Mouse (Mus musculus) mouse trophoblast stem cell (cell line): Measurements from ENCODE around the gene Ppm1h.

Source experiments
- in situ Hi-C, 2 experiments: fragments of 300-500 bp; cut with MseI, MboI; formaldehyde crosslinking; loops; 2 replicates in 1 of 2; 3 replicates in 1 of 2; pipeline ENCODE4 v1.15.1; 2025

Gene Ppm1h

DNA sequence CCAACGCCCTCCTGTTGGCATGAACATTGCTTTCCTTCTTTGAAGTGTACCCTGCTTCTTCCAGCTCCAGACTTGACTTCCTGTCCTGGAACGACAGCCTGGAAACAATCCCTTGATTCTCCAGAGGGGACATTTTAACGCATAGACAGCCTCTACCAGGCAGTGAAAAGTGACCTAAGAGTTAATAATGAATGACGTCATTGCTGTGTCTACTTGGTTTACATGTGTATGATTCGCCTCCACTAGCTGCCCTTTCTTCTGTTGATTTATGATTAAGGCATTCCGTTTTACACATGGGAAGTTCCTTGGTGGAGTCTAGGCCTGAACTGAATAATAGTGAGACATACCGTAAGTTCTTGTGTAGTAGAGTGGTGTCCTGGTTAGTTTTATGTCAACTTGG, 287.9 kb downstream of the Ppm1h start:
- in situ Hi-C loops = no loop called here

DNA sequence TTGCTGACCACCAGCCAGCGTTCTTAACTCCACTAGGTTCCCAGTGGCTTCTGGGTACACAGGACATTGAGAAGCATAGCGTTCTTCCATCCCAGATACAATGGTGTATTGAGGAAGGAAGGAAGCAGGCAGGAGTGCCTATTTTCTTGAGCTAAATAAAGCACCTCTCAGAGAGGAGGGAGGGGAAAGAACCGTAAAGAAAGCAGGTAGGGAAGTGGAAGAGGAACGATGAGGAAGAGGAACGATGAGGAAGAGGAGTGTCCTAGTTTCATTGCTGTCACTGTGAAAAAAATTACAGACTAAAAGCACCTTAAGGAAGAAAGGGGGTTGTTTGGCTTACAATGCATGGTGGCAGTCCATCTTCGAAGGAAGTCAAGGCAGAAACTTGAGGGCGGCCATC, 291.6 kb downstream of the Ppm1h start:
- in situ Hi-C loops = no loop called here

DNA sequence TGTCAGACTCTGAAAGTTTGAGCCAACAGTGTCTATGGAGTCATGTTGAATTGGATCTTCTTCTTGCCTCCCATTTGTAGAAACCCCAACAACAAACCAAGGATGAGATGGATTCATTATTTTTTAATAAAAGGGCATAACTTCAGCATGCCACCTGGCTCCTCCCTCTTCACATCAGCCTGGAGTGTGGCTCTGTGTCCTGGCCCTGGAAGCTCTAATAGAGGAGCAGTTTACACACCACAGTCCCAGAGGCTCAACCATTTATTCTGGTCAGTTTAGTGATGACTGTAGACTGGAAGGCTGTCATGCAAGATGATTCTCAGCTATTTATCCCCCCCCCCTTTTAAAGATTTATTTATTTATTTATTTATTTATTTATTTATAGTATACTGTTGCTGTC, 294.7 kb downstream of the Ppm1h start:
- in situ Hi-C loops = no loop called here

DNA sequence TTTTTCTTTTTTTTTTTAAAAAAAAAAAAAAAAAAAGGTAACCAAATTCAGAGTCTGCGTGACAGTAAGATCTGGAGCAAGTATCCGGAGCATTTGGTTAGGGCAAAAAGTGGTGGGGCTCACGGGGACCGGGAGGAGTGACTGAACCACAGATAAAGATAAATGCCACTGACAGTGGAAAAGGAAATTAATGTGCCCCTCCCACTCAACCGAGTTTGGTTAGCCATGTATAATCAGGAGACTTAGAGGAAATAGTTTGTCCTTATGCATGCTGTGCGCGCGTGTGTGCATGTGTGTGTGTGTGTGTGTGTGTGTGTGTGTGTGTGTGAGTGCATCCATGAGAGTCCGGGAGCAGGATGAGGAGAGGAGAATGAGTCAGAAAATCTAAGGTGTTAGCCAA, 297.5 kb downstream of the Ppm1h start:
- in situ Hi-C loops = no loop called here

DNA sequence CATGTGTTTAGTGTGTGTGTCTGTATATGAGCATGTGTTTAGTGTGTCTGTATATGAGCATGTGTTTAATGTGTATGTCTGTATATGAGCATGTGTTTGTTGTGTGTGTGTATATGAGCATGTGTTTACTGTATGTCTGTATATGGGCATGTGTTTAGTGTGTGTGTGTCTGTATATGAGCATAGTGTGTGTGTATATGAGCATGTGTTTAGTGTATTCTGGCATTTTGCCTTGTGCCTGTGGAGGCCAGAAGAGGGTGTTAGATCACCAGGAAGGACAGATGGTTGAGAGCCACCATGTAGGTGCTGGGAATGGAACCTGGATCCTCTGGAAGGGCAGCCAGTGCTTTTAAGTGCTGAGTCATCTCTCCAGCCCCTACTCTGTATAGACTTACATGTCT, 300.8 kb downstream of the Ppm1h start:
- in situ Hi-C loops = no loop called here

DNA sequence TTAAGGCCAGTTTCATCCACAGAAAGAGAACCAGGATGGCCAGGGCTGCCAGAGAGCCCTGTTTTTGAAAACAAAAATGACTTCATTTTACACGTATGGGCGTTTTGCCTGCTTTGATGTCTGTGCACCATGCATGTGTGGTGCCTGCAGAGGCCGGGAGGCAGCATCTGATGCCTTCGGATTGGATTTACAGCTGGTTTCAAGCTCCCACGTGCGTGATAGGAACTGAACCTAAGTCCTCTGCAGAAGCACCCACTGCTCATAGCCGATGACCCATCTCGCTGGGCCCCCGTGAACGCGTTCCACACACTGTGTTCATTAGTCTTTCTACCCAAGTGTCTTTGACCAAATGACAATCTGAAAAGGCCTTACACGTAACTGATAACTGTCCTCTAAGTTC, 301.6 kb downstream of the Ppm1h start:
- in situ Hi-C loops = no loop called here

DNA sequence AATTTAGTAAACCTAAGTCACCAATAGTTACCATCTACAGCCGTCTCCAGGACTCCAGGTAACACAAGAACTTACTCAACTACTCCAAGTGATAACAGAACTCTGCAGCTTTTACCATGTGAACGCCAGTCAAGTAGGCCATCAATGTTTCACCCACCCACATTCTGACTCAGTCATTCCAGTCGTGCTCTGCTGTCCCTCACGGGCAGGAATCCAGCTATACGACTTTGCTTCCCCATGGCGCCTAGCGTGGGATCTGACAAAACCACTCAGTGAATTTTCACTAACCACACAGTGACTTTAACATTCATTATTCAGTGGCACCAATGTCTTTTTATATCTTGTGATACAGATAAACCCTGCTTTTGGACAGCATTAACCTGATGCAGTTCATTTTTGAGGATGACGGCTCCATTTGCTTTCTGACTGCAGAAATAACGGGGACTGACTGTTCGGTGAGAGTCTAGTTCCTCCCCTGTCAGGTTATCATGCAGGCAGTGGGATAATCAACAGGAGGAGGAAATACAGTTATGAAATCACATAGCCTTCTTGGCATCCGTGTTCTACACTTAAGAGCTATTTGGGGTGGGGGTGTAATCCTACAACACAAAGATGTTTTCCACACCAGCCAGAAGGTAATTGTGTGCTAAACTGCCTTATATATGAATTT, 304.5 kb downstream of the Ppm1h start:
- in situ Hi-C loops = no loop called here

DNA sequence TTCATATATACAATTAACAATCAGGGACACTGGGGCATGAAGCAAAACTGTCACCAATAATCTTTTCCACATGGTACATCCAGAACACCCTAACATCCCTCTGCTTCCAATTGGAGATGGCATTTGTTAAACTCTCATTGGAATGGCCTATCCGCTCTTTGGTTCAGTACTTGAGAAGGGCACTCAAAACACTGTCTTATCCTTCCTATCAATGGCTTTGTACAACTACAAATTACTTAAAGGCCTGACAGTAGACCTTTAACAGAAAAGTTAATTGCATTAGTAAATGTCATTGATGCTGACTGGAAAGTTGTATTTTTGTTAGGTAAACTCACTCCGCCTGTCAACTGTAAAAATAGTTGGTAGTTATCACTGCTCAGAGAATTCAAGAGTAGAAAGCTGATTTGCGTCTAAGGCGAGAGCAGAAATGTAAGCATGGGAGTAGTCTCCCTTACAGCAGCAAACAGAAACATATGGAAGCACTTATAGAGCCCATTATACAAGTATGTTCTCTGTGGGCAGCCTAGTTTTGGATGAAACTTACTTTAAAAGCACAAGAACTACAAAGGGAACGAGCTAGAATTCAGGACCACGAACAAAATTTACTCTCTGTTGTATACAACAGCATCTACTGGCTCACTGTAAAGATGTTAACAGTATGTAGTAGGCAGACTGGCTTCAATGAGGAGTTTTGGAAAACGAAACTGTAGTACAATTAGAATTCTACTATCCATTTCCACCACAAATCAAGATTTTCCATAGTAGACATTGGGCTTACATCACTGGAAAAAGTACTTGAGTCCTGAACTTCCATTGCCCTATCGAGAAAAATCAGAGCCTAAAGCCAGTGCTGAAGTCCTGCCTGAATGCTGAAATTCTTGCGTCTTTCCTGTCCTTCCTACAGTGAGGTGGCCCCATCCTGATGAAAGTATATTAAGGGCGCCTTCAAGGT, 305.3 kb downstream of the Ppm1h start:
- in situ Hi-C loops = no loop called here

DNA sequence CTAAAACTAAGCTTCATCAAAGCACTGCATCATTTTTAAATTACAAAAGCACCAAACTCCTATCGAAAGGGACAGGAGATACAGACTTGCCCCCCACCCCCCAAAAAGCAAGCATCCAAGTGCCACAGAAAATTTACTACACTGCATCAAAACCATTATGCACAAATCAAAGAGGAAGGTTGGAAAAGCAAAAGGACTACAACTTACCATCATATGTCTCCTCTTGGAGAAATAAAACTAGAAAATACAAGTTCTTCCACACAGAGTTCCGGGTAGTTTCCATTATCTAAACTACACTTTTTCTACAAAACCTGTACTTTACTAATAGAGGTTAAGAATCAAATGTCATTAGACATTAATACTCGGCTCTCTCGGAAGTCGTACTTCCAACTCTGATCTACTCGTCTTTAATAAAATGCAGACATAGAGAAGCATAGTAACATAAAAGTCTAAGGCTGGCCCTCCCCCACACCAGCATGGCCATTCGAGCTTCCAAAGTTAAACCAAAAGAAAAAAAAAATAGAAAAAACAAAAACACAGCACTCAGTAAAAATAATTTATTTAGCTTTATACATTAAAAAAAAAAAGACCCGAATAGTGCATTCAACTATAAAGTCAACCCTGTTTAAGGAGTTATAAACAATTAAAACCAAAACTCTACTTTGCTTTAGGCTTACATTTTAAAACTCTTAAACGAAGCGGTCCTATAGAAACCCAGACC, 306.1 kb downstream of the Ppm1h start:
- in situ Hi-C loops = loop anchor here (5.0 kb wide), 1 partner anchor 177 kb away; no protein-coding TSS in a partner anchor

DNA sequence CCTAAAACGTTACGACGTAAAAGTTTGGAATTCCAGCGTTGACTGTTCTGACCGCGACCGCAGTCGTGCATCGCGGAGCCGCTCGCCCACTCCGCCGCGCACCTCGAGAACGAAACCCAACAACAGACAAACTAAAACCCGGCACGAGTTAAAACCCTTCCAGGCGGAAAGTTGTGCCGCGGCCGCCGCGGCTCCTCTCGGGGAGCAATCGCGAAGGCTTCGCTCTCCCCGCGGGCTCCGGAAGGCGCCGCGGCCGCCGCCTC, 306.6 kb downstream of the Ppm1h start:
- in situ Hi-C loops = loop anchor here (5.0 kb wide), 1 partner anchor 178 kb away; no protein-coding TSS in a partner anchor

DNA sequence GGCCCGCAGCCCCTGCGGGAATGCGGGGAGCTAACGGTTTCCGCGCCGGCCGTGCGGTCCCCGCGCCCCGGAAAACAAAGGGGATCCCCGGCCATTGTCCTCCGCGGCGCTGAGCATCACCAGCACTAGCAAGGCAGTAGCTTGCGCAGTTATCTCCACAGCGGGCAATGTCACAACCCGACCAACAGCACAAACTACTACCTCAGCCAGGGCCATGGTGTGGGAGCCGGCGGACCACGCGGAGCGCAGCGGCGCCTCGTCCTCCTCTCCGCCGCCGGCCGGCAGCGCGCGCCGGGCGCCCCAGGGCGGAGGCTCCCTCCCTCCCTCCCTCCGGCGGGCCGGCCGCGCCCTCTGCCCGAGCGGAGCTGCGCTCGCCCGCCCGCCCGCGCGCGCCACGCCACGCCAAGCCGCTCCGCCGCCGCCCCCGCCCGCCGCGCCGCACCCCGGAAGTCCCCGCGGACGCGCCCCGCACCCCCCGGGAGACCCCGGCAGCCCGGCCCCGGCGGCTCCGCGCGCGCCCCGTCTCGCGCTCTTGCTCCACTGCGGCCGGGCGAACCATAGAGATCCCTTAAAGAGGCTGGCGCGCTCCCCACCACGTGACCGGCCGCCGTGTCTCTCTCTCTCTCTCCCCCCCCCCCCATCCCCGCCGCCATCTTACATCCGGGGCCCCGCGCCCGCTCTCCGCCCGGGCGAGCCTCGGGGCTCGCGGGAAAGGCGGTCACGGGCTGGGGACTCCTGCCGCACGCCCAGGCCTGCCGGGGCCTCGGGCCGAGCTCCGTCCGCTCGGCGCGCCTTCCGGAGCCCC, 307.2 kb downstream of the Ppm1h start:
- in situ Hi-C loops = loop anchor here (5.0 kb wide), 1 partner anchor 178 kb away; no protein-coding TSS in a partner anchor

DNA sequence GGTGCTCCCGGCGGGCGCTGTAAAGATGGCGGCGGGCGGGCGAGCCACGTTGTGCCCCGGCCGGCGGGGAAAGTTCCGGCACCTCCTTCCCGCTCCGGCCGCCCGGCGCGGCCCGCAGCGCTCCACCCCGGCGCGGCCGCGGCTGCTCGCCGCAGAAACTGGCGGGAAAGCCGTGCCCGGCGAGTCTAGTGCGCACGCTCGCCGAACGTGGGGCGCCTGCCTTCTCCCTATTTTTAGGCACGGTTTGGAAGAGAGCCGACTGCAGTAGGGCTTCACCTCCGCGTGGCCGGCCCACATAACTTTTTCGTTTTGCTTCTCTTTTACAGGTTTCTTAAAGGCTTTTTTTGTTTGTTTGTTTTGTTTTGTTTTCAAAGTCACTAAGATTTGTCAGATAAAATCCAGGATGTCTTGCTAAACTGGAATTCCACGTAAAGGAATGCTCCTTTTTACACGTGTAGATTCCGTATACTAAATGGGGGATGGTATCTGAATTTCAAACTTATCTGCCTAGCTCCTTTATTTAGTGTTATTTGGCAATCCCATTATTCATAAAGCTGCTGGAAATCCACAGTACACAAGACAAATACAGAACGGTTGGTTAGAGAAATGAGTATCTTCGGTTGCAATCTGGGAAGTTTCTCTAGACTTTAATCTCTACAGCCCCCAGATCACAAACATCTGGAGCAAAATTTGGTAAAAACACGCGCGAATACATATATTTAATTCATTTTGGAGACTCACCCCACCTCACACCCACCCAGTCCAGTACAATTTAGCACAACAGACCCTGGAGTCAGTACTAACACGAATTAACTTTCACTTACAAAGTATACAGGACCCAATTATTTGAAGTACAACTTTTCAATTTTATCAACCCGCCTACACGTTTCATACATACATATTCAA, 308.0 kb downstream of the Ppm1h start:
- in situ Hi-C loops = loop anchor here (5.0 kb wide), 1 partner anchor 179 kb away; no protein-coding TSS in a partner anchor

DNA sequence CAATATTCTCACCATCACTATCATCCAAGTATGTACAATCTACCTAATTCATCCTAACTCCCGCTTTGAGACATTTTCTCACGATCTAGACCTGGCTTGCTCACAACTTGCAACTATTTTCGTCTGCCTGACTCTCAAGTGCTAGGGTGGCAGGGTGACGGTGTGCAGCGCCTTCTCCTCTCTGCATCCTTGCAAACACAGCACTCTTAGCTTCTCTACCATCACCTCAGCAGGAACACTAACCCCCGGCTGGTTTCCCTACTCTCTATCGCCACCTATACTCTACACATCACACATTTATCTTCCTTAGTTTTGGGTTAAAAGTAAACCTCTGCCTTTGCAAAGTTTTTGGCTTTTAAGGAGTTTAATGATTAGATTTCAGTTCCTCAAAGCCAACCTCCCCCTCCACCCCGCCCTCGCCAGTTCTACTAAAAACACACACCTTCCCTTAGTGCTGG, 309.1 kb downstream of the Ppm1h start:
- in situ Hi-C loops = loop anchor here (5.0 kb wide), 1 partner anchor 180 kb away; no protein-coding TSS in a partner anchor

DNA sequence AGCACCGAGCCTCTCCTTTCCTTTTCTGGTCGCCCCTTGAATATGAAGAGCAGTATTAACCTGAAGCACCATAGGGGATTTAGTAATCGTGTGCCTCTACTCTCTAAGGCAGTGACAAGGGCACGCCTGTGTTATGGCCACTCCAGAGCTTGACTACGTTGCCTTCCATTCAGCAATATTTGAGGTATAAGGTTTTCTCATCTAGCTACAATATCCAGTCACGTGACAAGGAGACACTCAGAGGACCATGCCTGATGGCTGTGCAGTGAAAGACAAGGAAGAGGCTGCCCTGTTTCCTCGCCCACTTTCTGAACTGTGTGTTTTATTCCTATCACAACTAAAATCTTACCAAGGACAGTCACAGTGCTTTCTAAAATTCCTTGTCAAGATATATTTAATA, 309.8 kb downstream of the Ppm1h start:
- in situ Hi-C loops = loop anchor here (5.0 kb wide), 1 partner anchor 181 kb away; no protein-coding TSS in a partner anchor

DNA sequence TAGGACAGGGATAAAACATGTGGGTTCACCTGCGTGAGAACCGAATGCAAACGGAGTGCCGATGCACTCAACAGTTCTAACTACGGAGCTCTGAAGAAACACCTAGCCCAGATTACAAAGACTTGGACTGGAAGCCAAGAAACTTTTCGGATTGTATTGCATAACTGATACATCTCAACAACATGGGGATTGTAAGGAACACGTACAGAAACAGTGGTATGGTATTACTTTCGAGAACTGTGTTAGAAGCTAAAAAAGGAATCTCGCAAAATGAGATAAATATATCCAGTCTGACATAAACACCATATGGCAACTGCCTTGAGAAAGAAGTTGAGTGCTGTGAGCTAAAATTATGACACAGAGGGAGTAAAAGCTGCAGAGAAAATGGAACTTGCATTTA, 311.4 kb downstream of the Ppm1h start:
- in situ Hi-C loops = loop anchor here (5.0 kb wide), 1 partner anchor 183 kb away; no protein-coding TSS in a partner anchor

DNA sequence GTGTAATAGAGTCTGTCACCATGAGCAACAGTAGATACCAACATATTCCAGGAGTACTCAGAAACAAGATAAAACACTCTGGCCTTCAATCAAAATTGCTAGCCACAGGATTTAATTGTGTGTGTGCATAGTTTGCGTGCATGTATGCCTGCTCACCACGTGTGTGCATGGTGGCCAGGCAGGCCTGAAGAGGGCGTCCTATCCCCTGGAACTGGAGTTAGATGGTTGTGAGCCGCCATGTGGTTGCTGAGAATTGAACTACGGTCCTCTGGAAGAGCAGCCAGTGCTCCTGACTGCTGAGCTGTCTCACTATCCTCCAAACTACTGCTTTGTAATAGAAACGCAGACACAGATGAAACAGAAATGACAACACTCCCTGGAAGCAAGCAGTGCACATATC, 312.0 kb downstream of the Ppm1h start:
- in situ Hi-C loops = no loop called here

DNA sequence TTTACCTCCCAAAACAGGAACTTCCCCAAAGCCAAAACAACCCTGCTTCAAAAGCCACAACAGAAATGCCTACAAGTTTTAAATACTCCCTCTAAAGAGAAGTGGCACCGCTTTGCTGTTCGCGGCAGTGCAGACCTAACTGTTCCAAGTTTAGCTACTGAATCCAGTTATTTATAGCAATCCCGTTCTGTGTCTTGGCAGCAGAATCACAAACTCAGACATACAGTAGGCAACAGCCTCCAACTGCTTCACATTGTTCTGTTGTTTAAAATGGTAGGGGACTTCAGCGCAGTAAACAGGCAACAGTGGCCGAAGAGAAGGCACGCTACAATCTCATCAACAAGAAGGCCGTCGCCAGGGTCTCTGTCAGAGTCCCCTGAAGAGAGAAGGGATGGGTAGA, 312.5 kb downstream of the Ppm1h start:
- in situ Hi-C loops = no loop called here

DNA sequence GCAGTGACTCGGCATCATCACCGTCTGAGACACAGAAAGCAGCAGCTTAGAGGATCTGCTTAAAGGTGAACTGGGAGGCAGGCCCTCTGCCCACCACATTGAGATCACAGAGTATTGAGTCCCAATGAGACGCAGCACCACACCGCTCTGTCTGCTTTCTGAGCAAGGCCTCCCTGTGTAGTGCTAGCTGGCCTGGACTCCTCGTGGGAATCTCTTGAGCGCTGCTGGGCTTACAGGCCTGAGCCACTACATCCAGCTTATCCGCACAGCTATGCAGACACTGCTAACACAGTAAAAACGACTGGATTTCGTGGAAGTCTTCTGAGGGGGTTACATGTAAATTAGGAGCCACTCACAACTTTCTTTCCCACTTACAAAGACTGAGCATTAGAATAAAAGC, 313.1 kb downstream of the Ppm1h start:
- in situ Hi-C loops = no loop called here

DNA sequence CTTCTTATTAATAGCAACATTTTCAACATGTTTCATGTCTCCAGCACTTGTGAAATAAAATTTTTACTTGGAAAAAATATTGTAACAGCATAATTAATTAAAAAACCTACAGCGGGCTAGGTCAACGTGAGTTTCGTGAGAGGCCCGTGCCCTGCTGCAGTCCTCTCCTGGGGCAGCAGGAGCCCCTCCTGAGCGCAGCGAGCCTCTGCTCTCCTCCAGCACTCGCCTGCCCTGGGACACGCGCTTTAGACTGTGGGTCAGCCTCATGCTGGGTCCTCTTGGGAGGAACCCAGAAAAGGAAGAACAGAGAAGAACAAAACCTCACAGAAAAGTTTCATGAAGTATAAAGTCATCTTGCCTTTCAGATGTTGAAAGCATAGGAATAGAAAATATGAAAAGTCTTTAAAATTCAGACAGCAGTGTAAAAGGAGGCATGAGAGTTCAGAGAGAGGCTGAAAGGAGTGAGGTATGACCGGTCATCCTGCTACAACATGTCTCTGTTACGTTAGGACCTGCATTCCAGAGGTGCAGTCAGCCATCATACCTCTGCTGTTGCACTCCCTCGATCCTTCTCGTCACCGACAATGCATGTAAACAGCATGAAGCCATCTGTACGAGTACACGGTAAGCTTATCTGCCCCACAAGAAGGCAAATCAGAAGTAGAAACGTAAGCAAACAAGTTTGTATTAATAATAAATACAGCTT, 316.0 kb downstream of the Ppm1h start:
- in situ Hi-C loops = no loop called here
